Mouse (Mus musculus): ENCODE measurements at regions not wholly inside any gene's neighbourhood (a gene's known extent, or its start where the extent isn't known, plus 50 kb on each side); places are given as distances from the start of the nearest gene placed in this dataset.

- Histone ChIP-seq H3K36me3 (ENCODE audit: control insufficient read depth, insufficient read depth) (no peaks in the 10 kb centered on the region), H3K9ac (replicated peaks; ENCODE audit: low read depth, low read length) (no peak overlapping the region), H3K27me3 (replicated peaks; ENCODE audit: control insufficient read depth, insufficient read depth, low read length) (no peaks in the 10 kb centered on the region), H3K27ac (ENCODE audit: low read length) (no peak overlapping the region), H3K4me3 (replicated peaks; ENCODE audit: low read length) (no peak overlapping the region), H3K9me3 (ENCODE audit: control insufficient read depth, low read length) (no peaks in the 10 kb centered on the region), H3K4me2 (ENCODE audit: low read length) (no peak overlapping the region), H3K4me1 (replicated peaks; ENCODE audit: control insufficient read depth, insufficient read depth, low read length) (no peaks in the 10 kb centered on the region; the same call in 1 of the 2 replicates)
- ATAC-seq = peak; percentile 75
Measured at GRCm38 (mm10) chr1:12025791-12026190, 611.9 kb downstream of the A830018L16Rik start.

- Histone ChIP-seq H3K9ac (replicated peaks; ENCODE audit: low read depth, low read length) (no peak overlapping the region), H3K4me3 (replicated peaks; ENCODE audit: low read length) (no peak overlapping the region), H3K9me3 (ENCODE audit: control insufficient read depth, low read length) (no peaks in the 10 kb centered on the region), H3K4me2 (ENCODE audit: low read length) (no peak overlapping the region), H3K4me1 (replicated peaks; ENCODE audit: control insufficient read depth, insufficient read depth, low read length) (no peaks in the 10 kb centered on the region; the same call in 1 of the 2 replicates), H3K36me3 (ENCODE audit: control insufficient read depth, insufficient read depth) (no peaks in the 10 kb centered on the region), H3K27me3 (replicated peaks; ENCODE audit: control insufficient read depth, insufficient read depth, low read length) (no peaks in the 10 kb centered on the region), H3K27ac (ENCODE audit: low read length) (no peak overlapping the region)
- WGBS = 77% methylated on average over 2 of the region's 2 CpGs
- ATAC-seq = no peak
Measured at GRCm38 (mm10) chr1:12027442-12027841, 613.5 kb downstream of the A830018L16Rik start.

GRCm38 (mm10) chr1:12028074-12028473 is 614.2 kb downstream of the A830018L16Rik start:
- ATAC-seq = no peak
- Histone ChIP-seq H3K27ac (ENCODE audit: low read length) (no peak overlapping the region), H3K4me1 (replicated peaks; ENCODE audit: control insufficient read depth, insufficient read depth, low read length) (no peaks in the 10 kb centered on the region; the same call in 1 of the 2 replicates), H3K27me3 (replicated peaks; ENCODE audit: control insufficient read depth, insufficient read depth, low read length) (no peaks in the 10 kb centered on the region), H3K4me2 (ENCODE audit: low read length) (no peak overlapping the region), H3K9me3 (ENCODE audit: control insufficient read depth, low read length) (no peaks in the 10 kb centered on the region), H3K9ac (replicated peaks; ENCODE audit: low read depth, low read length) (no peak overlapping the region), H3K4me3 (replicated peaks; ENCODE audit: low read length) (no peak overlapping the region), H3K36me3 (ENCODE audit: control insufficient read depth, insufficient read depth) (no peaks in the 10 kb centered on the region)
- 80% methylated on average over 4 of the region's 4 CpGs for WGBS

GRCm38 (mm10) chr1:12051931-12052482 is 638.1 kb downstream of the A830018L16Rik start:
- H3K36me3 ChIP-seq (ENCODE audit: control insufficient read depth, insufficient read depth) = no peaks in the 10 kb centered on the region
- H3K27ac ChIP-seq (ENCODE audit: low read length) = no peak overlapping the region
- H3K9ac ChIP-seq (replicated peaks; ENCODE audit: low read depth, low read length) = no peak overlapping the region
- ATAC-seq = no peak
- H3K9me3 ChIP-seq (ENCODE audit: control insufficient read depth, low read length) = no peaks in the 10 kb centered on the region
- no peak overlapping the region for H3K4me3 ChIP-seq (replicated peaks; ENCODE audit: low read length)
- WGBS = 90% methylated on average over 8 of the region's 8 CpGs
- H3K4me1 ChIP-seq (replicated peaks; ENCODE audit: control insufficient read depth, insufficient read depth, low read length) = peaks cover 3% of the 10 kb centered on the region
- no peaks in the 10 kb centered on the region; the same call in 1 of the 2 replicates for H3K27me3 ChIP-seq (replicated peaks; ENCODE audit: control insufficient read depth, insufficient read depth, low read length)
- no peak overlapping the region for H3K4me2 ChIP-seq (ENCODE audit: low read length)

- peak; percentile 87 for ATAC-seq
- no peaks in the 10 kb centered on the region for H3K9me3 ChIP-seq (ENCODE audit: control insufficient read depth, low read length)
- no peak overlapping the region for H3K4me3 ChIP-seq (replicated peaks; ENCODE audit: low read length)
- H3K36me3 ChIP-seq (ENCODE audit: control insufficient read depth, insufficient read depth) = no peaks in the 10 kb centered on the region
- 5% methylated on average over 3 of the region's 3 CpGs for WGBS
- no peak overlapping the region for H3K9ac ChIP-seq (replicated peaks; ENCODE audit: low read depth, low read length)
- peaks cover 3% of the 10 kb centered on the region for H3K4me1 ChIP-seq (replicated peaks; ENCODE audit: control insufficient read depth, insufficient read depth, low read length)
- no peaks in the 10 kb centered on the region; the same call in 1 of the 2 replicates for H3K27me3 ChIP-seq (replicated peaks; ENCODE audit: control insufficient read depth, insufficient read depth, low read length)
- no peak overlapping the region for H3K4me2 ChIP-seq (ENCODE audit: low read length)
- H3K27ac ChIP-seq (ENCODE audit: low read length) = no peak overlapping the region
Measured at GRCm38 (mm10) chr1:12055865-12056560, 642.1 kb downstream of the A830018L16Rik start.

GRCm38 (mm10) chr1:12065016-12065513 is 651.2 kb downstream of the A830018L16Rik start:
- H3K36me3 ChIP-seq (ENCODE audit: control insufficient read depth, insufficient read depth) = no peaks in the 10 kb centered on the region
- ATAC-seq = no peak
- 99% methylated on average over 6 of the region's 6 CpGs for WGBS
- H3K4me2 ChIP-seq (ENCODE audit: low read length) = no peak overlapping the region
- no peak overlapping the region for H3K27ac ChIP-seq (ENCODE audit: low read length)
- H3K4me1 ChIP-seq (replicated peaks; ENCODE audit: control insufficient read depth, insufficient read depth, low read length) = no peaks in the 10 kb centered on the region
- H3K9me3 ChIP-seq (ENCODE audit: control insufficient read depth, low read length) = no peaks in the 10 kb centered on the region
- H3K4me3 ChIP-seq (replicated peaks; ENCODE audit: low read length) = no peak overlapping the region
- no peak overlapping the region for H3K9ac ChIP-seq (replicated peaks; ENCODE audit: low read depth, low read length)
- H3K27me3 ChIP-seq (replicated peaks; ENCODE audit: control insufficient read depth, insufficient read depth, low read length) = no peaks in the 10 kb centered on the region

GRCm38 (mm10) chr1:12092564-12093504 is 678.9 kb downstream of the A830018L16Rik start:
- H3K27me3 ChIP-seq (replicated peaks; ENCODE audit: control insufficient read depth, insufficient read depth, low read length) = no peaks in the 10 kb centered on the region
- H3K9me3 ChIP-seq (ENCODE audit: control insufficient read depth, low read length) = no peaks in the 10 kb centered on the region
- H3K4me3 ChIP-seq (replicated peaks; ENCODE audit: low read length) = no peak overlapping the region
- H3K4me2 ChIP-seq (ENCODE audit: low read length) = no peak overlapping the region
- H3K9ac ChIP-seq (replicated peaks; ENCODE audit: low read depth, low read length) = no peak overlapping the region
- peak; percentile 96 for ATAC-seq
- no peak overlapping the region for H3K27ac ChIP-seq (ENCODE audit: low read length)
- peaks cover 6% of the 10 kb centered on the region for H3K4me1 ChIP-seq (replicated peaks; ENCODE audit: control insufficient read depth, insufficient read depth, low read length)
- WGBS = 27% methylated on average over 1 of the region's 1 CpGs
- no peaks in the 10 kb centered on the region for H3K36me3 ChIP-seq (ENCODE audit: control insufficient read depth, insufficient read depth)

GRCm38 (mm10) chr1:12115041-12115828 is 701.3 kb downstream of the A830018L16Rik start:
- Histone ChIP-seq H3K4me1 (replicated peaks; ENCODE audit: control insufficient read depth, insufficient read depth, low read length) (no peaks in the 10 kb centered on the region), H3K27me3 (replicated peaks; ENCODE audit: control insufficient read depth, insufficient read depth, low read length) (no peaks in the 10 kb centered on the region), H3K9ac (replicated peaks; ENCODE audit: low read depth, low read length) (no peak overlapping the region), H3K9me3 (ENCODE audit: control insufficient read depth, low read length) (no peaks in the 10 kb centered on the region), H3K4me3 (replicated peaks; ENCODE audit: low read length) (no peak overlapping the region), H3K36me3 (ENCODE audit: control insufficient read depth, insufficient read depth) (no peaks in the 10 kb centered on the region), H3K4me2 (ENCODE audit: low read length) (no peak overlapping the region), H3K27ac (ENCODE audit: low read length) (no peak overlapping the region)
- no peak; the same call in 1 of the 2 replicates for ATAC-seq
